Mouse (Mus musculus): Measurements from ENCODE around the gene Acer3.

- TF ChIP-seq CTCF (IDR thresholded peaks at IDR 0.05; ENCODE audit: extremely low read depth, insufficient read depth, insufficient read length, insufficient replicate concordance) (no peak), POLR2A (IDR thresholded peaks at IDR 0.05; ENCODE audit: low read depth, low read length) (no peak)
Observed at GRCm38 (mm10) chr7:98324228-98324627, 3.2 kb upstream of the Acer3 start.

Data from spleen, adult 2 months (tissue).